Comparison of ENCODE assay signal across 16 mouse cellular contexts in the genomic region with DNA sequence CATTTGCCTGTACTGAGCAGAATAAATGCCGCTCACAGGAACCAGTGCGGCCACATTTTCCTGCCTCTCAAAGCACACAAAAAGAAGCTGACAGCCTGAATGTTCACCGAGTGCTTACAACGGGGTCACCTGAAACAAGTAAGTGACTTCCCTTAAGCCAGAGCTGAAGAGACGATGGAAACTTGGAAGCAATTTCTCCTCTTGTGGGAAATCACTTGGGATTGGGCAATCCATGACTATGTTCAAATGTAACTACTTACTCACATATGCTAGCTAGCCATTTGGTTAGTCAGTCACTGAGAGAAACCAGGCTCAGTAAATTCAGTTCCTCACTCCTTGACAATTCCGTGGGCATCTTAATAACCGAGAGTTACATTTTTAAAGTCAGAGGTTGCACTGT.
"Had no signal": no experiment of that assay in that cellular context is flagged by ENCODE, and none has a peak within 500 bp of the region (broad histone marks: within the 10 kb centered on the region; RNA-seq: fewer than 3 reads in every experiment).

No protein-coding gene starts in this region.

- DNase-seq: kidney, adult 8-10 months; kidney, postnatal 10 days; kidney, postnatal 4 days; left cerebral cortex, postnatal 4 days; lung, embryonic 14.5 days; retina, postnatal 1 day; thymus, postnatal 4 days had no signal

- H3K9me3 ChIP-seq: limb, embryonic 13.5 days; megakaryocyte, embryonic 14.5 days; midbrain, embryonic 15.5 days; neural tube, embryonic 13.5 days had no signal

- H3K4me2 ChIP-seq: limb, embryonic 13.5 days; lung, embryonic 14.5 days; midbrain, embryonic 11.5 days; midbrain, embryonic 15.5 days; neural tube, embryonic 13.5 days had no signal

- H3K36me3 ChIP-seq: limb, embryonic 13.5 days; midbrain, embryonic 15.5 days; neural tube, embryonic 13.5 days had no signal

- H3K9ac ChIP-seq: limb, embryonic 13.5 days; liver, embryonic 14.5 days; lung, embryonic 14.5 days; midbrain, embryonic 15.5 days; neural tube, embryonic 13.5 days had no signal

- H3K27me3 ChIP-seq: midbrain, embryonic 15.5 days; neural tube, embryonic 13.5 days had no signal

- H3K4me3 ChIP-seq: layer of hippocampus, adult 2 months; limb, embryonic 13.5 days; megakaryocyte, embryonic 14.5 days; midbrain, embryonic 15.5 days; neural tube, embryonic 13.5 days had no signal

- ATAC-seq: intestine, embryonic 16.5 days; midbrain, embryonic 15.5 days had no signal

- H3K27ac ChIP-seq: layer of hippocampus, adult 2 months; limb, embryonic 13.5 days; liver, embryonic 14.5 days; macrophage; midbrain, embryonic 15.5 days; neural tube, embryonic 13.5 days had no signal
